Mouse (Mus musculus): ENCODE data around the gene Il1rapl1. TPM values are rescaled to one million over a fixed set of nuclear protein-coding genes. Genes with fewer than 3 reads are reported as not detected.

The Il1rapl1 gene
- polyA plus RNA-seq (2016; fragmentation: Nextera tagmentation; extraction: Ambion mirVana) = 0.50 and 0.69 TPM in 2 replicates

GRCm38 (mm10) chrX:88115609-88116073 is at the start of gene Il1rapl1:
TSS of gene Il1rapl1 (minus strand) at chrX:88115645.
- Histone ChIP-seq H3K4me1 (replicated peaks) (no peaks in the 10 kb centered on the region), H3K27me3 (peaks cover 7% of the 10 kb centered on the region; the same call in 1 of the 2 replicates), H3K9me3 (no peaks in the 10 kb centered on the region), H3K9ac (replicated peaks) (0 out of 2 replicates have a peak within 1 kb of the TSS, but pooled peaks have one; percentile 18), H3K4me3 (replicated peaks) (peak within 1 kb of the TSS; percentile 38), H3K36me3 (no peaks in the 10 kb centered on the region), H3K4me2 (peak within 1 kb of the TSS; percentile 51), H3K27ac (no peak within 1 kb of the TSS)
- ATAC-seq (ENCODE audit: insufficient number of reproducible peaks, insufficient read depth, low FRiP score, low TSS enrichment, low read depth) = no peak
- WGBS = 13% methylated on average over 12 of the region's 12 CpGs

GRCm38 (mm10) chrX:88158037-88158436 is 42.6 kb upstream of the Il1rapl1 start:
- Histone ChIP-seq H3K4me2 (no peak overlapping the region), H3K27ac (no peak overlapping the region), H3K36me3 (no peaks in the 10 kb centered on the region), H3K9me3 (no peaks in the 10 kb centered on the region), H3K4me1 (replicated peaks) (no peaks in the 10 kb centered on the region), H3K27me3 (no peaks in the 10 kb centered on the region), H3K4me3 (replicated peaks) (no peak overlapping the region), H3K9ac (replicated peaks) (no peak overlapping the region)
- ATAC-seq (ENCODE audit: insufficient number of reproducible peaks, insufficient read depth, low FRiP score, low TSS enrichment, low read depth) = no peak
- 32% methylated on average over 2 of the region's 2 CpGs for WGBS

GRCm38 (mm10) chrX:88125612-88126011 is 10.2 kb upstream of the Il1rapl1 start:
- no peak for ATAC-seq (ENCODE audit: insufficient number of reproducible peaks, insufficient read depth, low FRiP score, low TSS enrichment, low read depth)
- no peaks in the 10 kb centered on the region for H3K27me3 ChIP-seq
- H3K4me2 ChIP-seq = no peak overlapping the region
- H3K9me3 ChIP-seq = no peaks in the 10 kb centered on the region
- H3K4me1 ChIP-seq (replicated peaks) = no peaks in the 10 kb centered on the region
- no peak overlapping the region for H3K4me3 ChIP-seq (replicated peaks)
- no peak overlapping the region for H3K9ac ChIP-seq (replicated peaks)
- 56% methylated on average over 3 of the region's 3 CpGs for WGBS
- H3K27ac ChIP-seq = no peak overlapping the region
- H3K36me3 ChIP-seq = no peaks in the 10 kb centered on the region

GRCm38 (mm10) chrX:88120070-88120469 is 4.6 kb upstream of the Il1rapl1 start:
- Histone ChIP-seq H3K4me3 (replicated peaks) (no peak overlapping the region), H3K36me3 (no peaks in the 10 kb centered on the region), H3K9ac (replicated peaks) (no peak overlapping the region), H3K27ac (no peak overlapping the region), H3K4me2 (no peak overlapping the region), H3K4me1 (replicated peaks) (no peaks in the 10 kb centered on the region), H3K9me3 (no peaks in the 10 kb centered on the region), H3K27me3 (0 out of 2 replicates have a peak, but pooled peaks cover 2% of the 10 kb centered on the region)
- ATAC-seq (ENCODE audit: insufficient number of reproducible peaks, insufficient read depth, low FRiP score, low TSS enrichment, low read depth) = no peak
- 67% methylated on average over 3 of the region's 3 CpGs for WGBS

GRCm38 (mm10) chrX:88117858-88118257 is 2.4 kb upstream of the Il1rapl1 start:
- Histone ChIP-seq H3K4me2 (no peak overlapping the region), H3K36me3 (no peaks in the 10 kb centered on the region), H3K9me3 (no peaks in the 10 kb centered on the region), H3K27ac (no peak overlapping the region), H3K27me3 (peaks cover 7% of the 10 kb centered on the region; the same call in 1 of the 2 replicates), H3K4me3 (replicated peaks) (no peak overlapping the region), H3K9ac (replicated peaks) (no peak overlapping the region), H3K4me1 (replicated peaks) (no peaks in the 10 kb centered on the region)
- no peak for ATAC-seq (ENCODE audit: insufficient number of reproducible peaks, insufficient read depth, low FRiP score, low TSS enrichment, low read depth)
- WGBS = 56% methylated on average over 3 of the region's 3 CpGs

DNA sequence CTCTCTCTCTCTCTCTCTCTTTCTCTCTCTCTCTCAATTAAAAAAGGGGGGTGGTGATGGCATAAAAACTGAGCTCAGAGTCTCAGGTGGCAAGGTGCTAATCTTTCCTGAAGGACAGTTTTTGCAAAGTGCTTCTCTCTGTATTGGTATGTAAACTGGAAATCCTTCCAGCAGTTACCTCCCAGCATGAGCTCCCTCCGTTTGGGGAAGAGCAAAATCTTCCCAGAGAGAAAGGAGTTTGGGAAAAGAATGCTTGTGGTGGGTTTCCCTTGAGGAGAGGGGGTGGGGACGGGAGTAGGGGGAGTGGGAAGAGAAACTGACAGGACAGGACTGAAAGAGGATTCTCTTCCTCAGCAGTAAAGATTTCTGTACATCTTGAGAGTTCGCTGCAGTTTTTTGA is 881 bp upstream of the Il1rapl1 start:
- H3K4me3 ChIP-seq (replicated peaks) = no peak overlapping the region
- no peak for ATAC-seq (ENCODE audit: insufficient number of reproducible peaks, insufficient read depth, low FRiP score, low TSS enrichment, low read depth)
- WGBS = 5% methylated on average over 3 of the region's 3 CpGs
- peaks cover 7% of the 10 kb centered on the region; the same call in 1 of the 2 replicates for H3K27me3 ChIP-seq
- no peaks in the 10 kb centered on the region for H3K36me3 ChIP-seq
- no peaks in the 10 kb centered on the region for H3K4me1 ChIP-seq (replicated peaks)
- no peak overlapping the region for H3K27ac ChIP-seq
- no peak overlapping the region for H3K9ac ChIP-seq (replicated peaks)
- H3K9me3 ChIP-seq = no peaks in the 10 kb centered on the region
- peak overlapping the region; percentile 51 for H3K4me2 ChIP-seq

- H3K4me3 ChIP-seq (replicated peaks) = no peak overlapping the region
- no peak for ATAC-seq (ENCODE audit: insufficient number of reproducible peaks, insufficient read depth, low FRiP score, low TSS enrichment, low read depth)
- H3K4me2 ChIP-seq = no peak overlapping the region
- H3K9ac ChIP-seq (replicated peaks) = no peak overlapping the region
- no peaks in the 10 kb centered on the region for H3K4me1 ChIP-seq (replicated peaks)
- WGBS = 70% methylated on average over 6 of the region's 6 CpGs
- peaks cover 7% of the 10 kb centered on the region; the same call in 1 of the 2 replicates for H3K27me3 ChIP-seq
- no peaks in the 10 kb centered on the region for H3K36me3 ChIP-seq
- no peaks in the 10 kb centered on the region for H3K9me3 ChIP-seq
- H3K27ac ChIP-seq = no peak overlapping the region
Measured at GRCm38 (mm10) chrX:88113561-88113960, 1.9 kb downstream of the Il1rapl1 start.

DNA sequence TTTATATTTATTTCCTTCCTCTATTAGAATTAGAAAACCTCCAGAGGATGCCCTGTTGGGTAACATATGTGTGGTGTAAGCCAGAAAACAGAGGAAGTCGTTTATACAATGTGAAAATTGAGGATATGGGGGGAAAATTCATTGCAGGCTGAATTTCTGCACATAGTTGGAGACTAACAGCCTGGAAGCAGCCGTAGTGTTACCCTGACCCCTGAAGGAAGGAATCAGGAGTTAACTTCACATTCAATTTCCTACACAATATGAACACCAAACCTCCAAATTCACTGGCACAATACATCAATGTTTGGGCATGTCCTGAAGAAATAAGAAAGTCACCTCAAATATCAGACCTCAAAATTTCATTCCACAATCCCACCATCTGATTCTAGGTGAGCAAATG is 3.2 kb downstream of the Il1rapl1 start:
- Histone ChIP-seq H3K4me2 (no peak overlapping the region), H3K4me1 (replicated peaks) (no peaks in the 10 kb centered on the region), H3K27me3 (peaks cover 7% of the 10 kb centered on the region; the same call in 1 of the 2 replicates), H3K4me3 (replicated peaks) (no peak overlapping the region), H3K9ac (replicated peaks) (no peak overlapping the region), H3K9me3 (no peaks in the 10 kb centered on the region), H3K27ac (no peak overlapping the region), H3K36me3 (no peaks in the 10 kb centered on the region)
- WGBS = 33% methylated on average over 2 of the region's 2 CpGs
- no peak for ATAC-seq (ENCODE audit: insufficient number of reproducible peaks, insufficient read depth, low FRiP score, low TSS enrichment, low read depth)

DNA sequence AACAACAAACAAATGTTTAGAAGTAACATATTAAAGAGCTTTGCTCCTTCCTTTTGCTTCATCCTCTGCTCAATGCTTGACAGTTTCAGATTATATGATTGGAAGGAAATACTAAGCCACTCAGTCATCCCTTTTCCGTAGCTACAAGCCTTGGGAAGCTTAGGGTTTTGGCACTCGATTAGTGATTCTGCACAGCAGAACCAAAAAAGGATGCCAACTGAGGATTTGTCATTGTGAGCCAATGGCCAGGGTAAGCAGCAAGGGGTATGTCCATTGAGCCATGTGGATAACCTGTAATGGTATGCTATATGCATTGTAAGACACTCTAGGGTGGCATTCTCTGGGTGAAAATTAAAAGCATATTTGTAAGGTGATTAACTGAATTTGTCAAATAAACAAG is 5.7 kb downstream of the Il1rapl1 start:
- no peaks in the 10 kb centered on the region for H3K4me1 ChIP-seq (replicated peaks)
- peaks cover 4% of the 10 kb centered on the region; the same call in 1 of the 2 replicates for H3K27me3 ChIP-seq
- H3K9ac ChIP-seq (replicated peaks) = no peak overlapping the region
- H3K27ac ChIP-seq = no peak overlapping the region
- 78% methylated on average over 2 of the region's 2 CpGs for WGBS
- no peaks in the 10 kb centered on the region for H3K9me3 ChIP-seq
- H3K4me2 ChIP-seq = no peak overlapping the region
- ATAC-seq (ENCODE audit: insufficient number of reproducible peaks, insufficient read depth, low FRiP score, low TSS enrichment, low read depth) = no peak
- no peak overlapping the region for H3K4me3 ChIP-seq (replicated peaks)
- H3K36me3 ChIP-seq = no peaks in the 10 kb centered on the region

- no peak for ATAC-seq (ENCODE audit: insufficient number of reproducible peaks, insufficient read depth, low FRiP score, low TSS enrichment, low read depth)
- Histone ChIP-seq H3K36me3 (no peaks in the 10 kb centered on the region), H3K9me3 (no peaks in the 10 kb centered on the region), H3K4me3 (replicated peaks) (no peak overlapping the region), H3K4me1 (replicated peaks) (no peaks in the 10 kb centered on the region), H3K9ac (replicated peaks) (no peak overlapping the region), H3K27ac (no peak overlapping the region), H3K27me3 (no peaks in the 10 kb centered on the region), H3K4me2 (no peak overlapping the region)
Measured at GRCm38 (mm10) chrX:88093936-88094569, 21.4 kb downstream of the Il1rapl1 start.

GRCm38 (mm10) chrX:88089873-88090272 is 25.6 kb downstream of the Il1rapl1 start:
- Histone ChIP-seq H3K4me2 (no peak overlapping the region), H3K27ac (no peak overlapping the region), H3K9me3 (no peaks in the 10 kb centered on the region), H3K9ac (replicated peaks) (no peak overlapping the region), H3K4me3 (replicated peaks) (no peak overlapping the region), H3K36me3 (no peaks in the 10 kb centered on the region), H3K4me1 (replicated peaks) (no peaks in the 10 kb centered on the region), H3K27me3 (no peaks in the 10 kb centered on the region)
- WGBS = 62% methylated on average over 2 of the region's 2 CpGs
- no peak for ATAC-seq (ENCODE audit: insufficient number of reproducible peaks, insufficient read depth, low FRiP score, low TSS enrichment, low read depth)
